Mouse (Mus musculus) CH12.LX (cell line): ENCODE results near the gene Hist1h2ap.

Experiments used
- EP300 ChIP-seq: IDR thresholded peaks from 2 replicates; pipeline ENCODE4 v1.6.1; 2011; ENCODE audit warnings: low read length, improper control_type of control experiment
- ETS1 ChIP-seq: conservative IDR thresholded peaks from 2 replicates; pipeline ENCODE4 v1.6.1; 2012; ENCODE audit warnings: low read depth, mild to moderate bottlenecking, inconsistent platforms, low read length, improper control_type of control experiment, moderate library complexity
- HCFC1 ChIP-seq: IDR thresholded peaks from 2 replicates; pipeline ENCODE4 v1.6.1; 2012; ENCODE audit warnings: low read depth, mild to moderate bottlenecking, inconsistent platforms, low read length, improper control_type of control experiment
- POLR2A ChIP-seq: IDR thresholded peaks from 2 replicates; pipeline ENCODE4 v1.6.1; 2011; ENCODE audit warnings: low read depth, mild to moderate bottlenecking, improper control_type of control experiment, low read length
- USF2 ChIP-seq: conservative IDR thresholded peaks from 2 replicates; pipeline ENCODE4 v1.6.1; 2011; ENCODE audit warnings: low read depth, low read length, improper control_type of control experiment

- TF ChIP-seq ETS1 (no peak), USF2 (no peak), HCFC1 (no peak), EP300 (no peak), POLR2A (no peak; the same call in 1 of the 2 replicates)
Measured at GRCm38 (mm10) chr13:21830344-21830743, 3.0 kb downstream of the Hist1h2ap start.
